Mouse (Mus musculus) neural tube, embryonic 12.5 days (tissue): ENCODE measurements around the gene Hspa12a. TPM values are rescaled to one million over a fixed set of nuclear protein-coding genes. Genes with fewer than 3 reads are reported as not detected.

Source experiments
- ATAC-seq: fragments of 200-750 bp; cut with Nextera tagmentation; 2 replicates; pipeline ENCODE4 v1.8.0; 2017; ENCODE audit warnings: low read depth, mild to moderate bottlenecking, moderate TSS enrichment, moderate library complexity; ENCODE audit not compliant: low FRiP score
- H3K27ac ChIP-seq: fragments of 300-500 bp; sonication (generic); 2 replicates; pipeline ENCODE4 v1.5.1; 2016
- H3K27me3 ChIP-seq: fragments of 300-500 bp; sonication (generic); replicated peaks from 2 replicates; pipeline ENCODE4 v1.6.1; 2016; ENCODE audit warnings: mild to moderate bottlenecking
- H3K36me3 ChIP-seq: fragments of 300-500 bp; sonication (generic); 2 replicates; pipeline ENCODE4 v1.6.1; 2016; ENCODE audit warnings: mild to moderate bottlenecking
- H3K4me1 ChIP-seq: fragments of 300-500 bp; sonication (generic); 2 replicates; pipeline ENCODE4 v1.6.1; 2016
- H3K4me2 ChIP-seq: fragments of 300-500 bp; sonication (generic); replicated peaks from 2 replicates; pipeline ENCODE4 v1.6.1; 2016; ENCODE audit warnings: mild to moderate bottlenecking
- H3K4me3 ChIP-seq: fragments of 300-500 bp; sonication (generic); 2 replicates; pipeline ENCODE4 v1.5.1; 2016
- H3K9ac ChIP-seq: fragments of 300-500 bp; sonication (generic); 2 replicates; pipeline ENCODE4 v1.6.1; 2016; ENCODE audit warnings: mild to moderate bottlenecking
- H3K9me3 ChIP-seq: fragments of 300-500 bp; sonication (generic); 2 replicates; pipeline ENCODE4 v1.6.1; 2016; ENCODE audit warnings: mild to moderate bottlenecking
- WGBS: fragments of 180-500 bp; shearing (Covaris S2); methylation state at CpG from one replicate; pipeline ENCODE4 v1.1.7; 2016; 5-methylcytosine and 5-hydroxymethylcytosine counted together
- polyA plus RNA-seq: library from polyadenylated mRNA; unstranded; fragments of >200 nt; fragmentation: Nextera tagmentation; extraction: Ambion mirVana; gene quantifications from 2 replicates; pipeline ENCODE4 v1.2.1, GENCODE M21; 2016

Gene Hspa12a
- polyA plus RNA-seq, 1 experiment from 2014 or later = 74.2 TPM

DNA sequence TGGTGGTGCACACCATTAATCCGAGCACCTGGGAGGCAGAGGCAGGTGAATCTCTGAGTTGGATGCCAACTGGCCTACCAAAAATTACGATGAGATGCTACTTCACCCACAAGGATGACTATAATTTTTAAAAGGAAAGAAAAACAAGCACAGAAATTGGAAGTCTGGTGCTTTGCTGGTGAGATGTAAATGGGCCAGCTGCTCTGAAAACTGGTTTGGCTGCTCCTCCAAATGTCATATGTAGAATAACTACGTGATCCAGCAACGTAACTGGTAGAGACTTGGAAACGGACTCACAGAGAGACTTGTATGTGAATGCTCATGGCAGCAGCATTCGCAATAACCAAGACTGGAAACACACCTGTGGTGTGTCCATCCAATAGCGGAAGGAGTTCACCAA, 113.3 kb downstream of the Hspa12a start:
- peaks cover 27% of the 10 kb centered on the region for H3K4me1 ChIP-seq
- H3K4me2 ChIP-seq = no peak overlapping the region
- 0 out of 2 replicates have a peak, but pooled peaks cover 2% of the 10 kb centered on the region for H3K36me3 ChIP-seq
- no peak overlapping the region for H3K4me3 ChIP-seq
- H3K9me3 ChIP-seq = no peaks in the 10 kb centered on the region
- H3K27ac ChIP-seq = no peak overlapping the region
- no peaks in the 10 kb centered on the region for H3K27me3 ChIP-seq
- no peak overlapping the region for H3K9ac ChIP-seq
- WGBS = 95% methylated on average over 7 of the region's 7 CpGs
- no peak for ATAC-seq

DNA sequence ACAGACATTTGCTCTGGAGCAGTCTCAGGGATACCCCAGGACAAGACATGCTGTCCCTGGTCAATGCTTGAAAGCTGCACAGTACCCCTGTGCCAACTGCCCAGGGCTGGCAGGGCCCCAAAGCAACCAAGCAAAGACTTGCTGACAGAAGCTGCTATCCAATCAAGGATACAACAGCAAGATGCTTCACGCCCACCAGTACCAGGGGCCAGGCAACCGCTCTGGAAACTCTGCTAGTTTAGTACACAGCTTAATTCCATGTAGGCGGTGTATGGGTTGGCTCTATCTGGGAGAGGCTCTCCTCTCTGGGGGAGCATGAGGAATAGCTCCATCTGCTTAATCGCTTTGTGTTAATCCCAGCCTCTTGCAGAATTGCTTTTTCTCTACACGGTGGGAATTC, 113.9 kb downstream of the Hspa12a start:
- Histone ChIP-seq H3K27ac (no peak overlapping the region), H3K27me3 (no peaks in the 10 kb centered on the region), H3K4me3 (no peak overlapping the region), H3K4me1 (peaks cover 21% of the 10 kb centered on the region), H3K36me3 (peaks cover 8% of the 10 kb centered on the region; the same call in 1 of the 2 replicates), H3K9ac (no peak overlapping the region), H3K9me3 (no peaks in the 10 kb centered on the region), H3K4me2 (no peak overlapping the region)
- WGBS = 76% methylated on average over 5 of the region's 5 CpGs
- ATAC-seq = no peak

- no peaks in the 10 kb centered on the region for H3K9me3 ChIP-seq
- 54% methylated on average over 7 of the region's 7 CpGs for WGBS
- ATAC-seq = no peak
These were observed 115.8 kb downstream of the Hspa12a start for GRCm38 (mm10) chr19:58827656-58828055.

GRCm38 (mm10) chr19:58824316-58824715, 119.1 kb downstream of the Hspa12a start:
- Histone ChIP-seq H3K9ac (no peak overlapping the region), H3K27me3 (no peaks in the 10 kb centered on the region), H3K4me1 (peaks cover 19% of the 10 kb centered on the region; the same call in 1 of the 2 replicates), H3K4me3 (no peak overlapping the region), H3K36me3 (peaks cover 17% of the 10 kb centered on the region; the same call in 1 of the 2 replicates), H3K4me2 (no peak overlapping the region), H3K9me3 (no peaks in the 10 kb centered on the region), H3K27ac (no peak overlapping the region)
- 87% methylated on average over 1 of the region's 1 CpGs for WGBS
- no peak for ATAC-seq

More at GRCm38 (mm10) chr19:58827656-58828055, 115.8 kb downstream of the Hspa12a start:
- Histone ChIP-seq H3K4me3 (no peak overlapping the region), H3K9ac (no peak overlapping the region), H3K36me3 (peaks cover 10% of the 10 kb centered on the region; the same call in 1 of the 2 replicates), H3K27ac (no peak overlapping the region), H3K4me1 (peaks cover 20% of the 10 kb centered on the region; the same call in 1 of the 2 replicates), H3K4me2 (no peak overlapping the region), H3K27me3 (no peaks in the 10 kb centered on the region)

DNA sequence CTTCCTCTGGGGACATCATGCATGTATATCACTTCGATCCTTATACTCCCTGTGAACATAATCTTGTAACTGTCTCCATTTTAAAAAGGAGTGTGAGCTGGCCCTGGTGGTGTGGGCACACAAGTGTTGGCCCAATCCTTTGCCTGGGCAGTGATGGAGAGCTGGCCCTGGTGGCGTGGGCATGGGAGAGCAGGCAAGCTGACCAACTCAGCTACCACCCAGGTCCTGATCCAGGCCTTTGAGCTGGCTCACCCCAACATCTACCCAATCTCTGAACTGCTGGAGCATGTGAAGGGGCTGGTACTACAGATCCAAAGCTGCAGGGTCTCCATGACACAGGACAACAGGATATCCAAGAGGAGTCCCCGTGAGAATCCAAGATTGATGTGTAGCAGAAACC, 120.2 kb downstream of the Hspa12a start:
- no peak overlapping the region for H3K4me2 ChIP-seq
- peaks cover 19% of the 10 kb centered on the region; the same call in 1 of the 2 replicates for H3K4me1 ChIP-seq
- H3K4me3 ChIP-seq = no peak overlapping the region
- ATAC-seq = no peak
- H3K9ac ChIP-seq = no peak overlapping the region
- no peaks in the 10 kb centered on the region for H3K27me3 ChIP-seq
- 85% methylated on average over 3 of the region's 3 CpGs for whole genome bisulfite sequencing
- peaks cover 21% of the 10 kb centered on the region; the same call in 1 of the 2 replicates for H3K36me3 ChIP-seq
- no peaks in the 10 kb centered on the region for H3K9me3 ChIP-seq
- no peak overlapping the region for H3K27ac ChIP-seq

GRCm38 (mm10) chr19:58822454-58823200, 120.8 kb downstream of the Hspa12a start:
- 59% methylated on average over 20 of the region's 20 CpGs for WGBS
- Histone ChIP-seq H3K36me3 (peaks cover 21% of the 10 kb centered on the region; the same call in 1 of the 2 replicates), H3K27ac (peak overlapping the region; percentile 62), H3K9me3 (no peaks in the 10 kb centered on the region), H3K4me1 (peaks cover 19% of the 10 kb centered on the region; the same call in 1 of the 2 replicates), H3K4me2 (no peak overlapping the region), H3K9ac (no peak overlapping the region), H3K27me3 (no peaks in the 10 kb centered on the region), H3K4me3 (no peak overlapping the region)
- no peak for ATAC-seq

- Histone ChIP-seq H3K9me3 (no peaks in the 10 kb centered on the region), H3K36me3 (peaks cover 11% of the 10 kb centered on the region; the same call in 1 of the 2 replicates), H3K9ac (no peak overlapping the region), H3K27ac (no peak overlapping the region), H3K4me3 (no peak overlapping the region), H3K4me2 (no peak overlapping the region), H3K27me3 (no peaks in the 10 kb centered on the region), H3K4me1 (peaks cover 24% of the 10 kb centered on the region; the same call in 1 of the 2 replicates)
- ATAC-seq = no peak
- WGBS = 85% methylated on average over 14 of the region's 14 CpGs
These were observed 124.7 kb downstream of the Hspa12a start for GRCm38 (mm10) chr19:58818571-58819415.

DNA sequence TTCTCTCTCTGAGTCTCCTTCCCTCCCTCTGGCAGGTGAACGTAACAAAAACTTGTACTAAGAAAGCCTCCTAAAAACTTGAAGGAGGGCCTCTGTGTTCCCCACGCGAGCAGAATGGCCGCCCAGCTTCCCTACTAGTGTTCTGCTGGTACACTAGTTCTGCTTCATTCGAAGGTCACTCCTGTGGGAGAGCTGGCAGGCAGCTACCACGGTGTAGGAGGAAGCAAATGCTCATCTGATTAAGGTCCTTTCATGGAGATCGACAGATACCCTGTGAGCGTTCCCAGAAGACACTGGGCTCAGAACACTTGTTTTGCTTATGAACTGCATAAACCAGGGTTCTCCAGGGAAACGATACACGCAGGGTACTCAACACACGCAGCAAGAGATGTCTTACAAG, 126.1 kb downstream of the Hspa12a start:
- WGBS = 86% methylated on average over 11 of the region's 11 CpGs
- H3K9ac ChIP-seq = no peak overlapping the region
- no peak overlapping the region for H3K27ac ChIP-seq
- H3K4me1 ChIP-seq = peaks cover 10% of the 10 kb centered on the region; the same call in 1 of the 2 replicates
- H3K9me3 ChIP-seq = no peaks in the 10 kb centered on the region
- peaks cover 11% of the 10 kb centered on the region; the same call in 1 of the 2 replicates for H3K36me3 ChIP-seq
- H3K27me3 ChIP-seq = no peaks in the 10 kb centered on the region
- H3K4me2 ChIP-seq = no peak overlapping the region
- no peak for ATAC-seq
- no peak overlapping the region for H3K4me3 ChIP-seq

DNA sequence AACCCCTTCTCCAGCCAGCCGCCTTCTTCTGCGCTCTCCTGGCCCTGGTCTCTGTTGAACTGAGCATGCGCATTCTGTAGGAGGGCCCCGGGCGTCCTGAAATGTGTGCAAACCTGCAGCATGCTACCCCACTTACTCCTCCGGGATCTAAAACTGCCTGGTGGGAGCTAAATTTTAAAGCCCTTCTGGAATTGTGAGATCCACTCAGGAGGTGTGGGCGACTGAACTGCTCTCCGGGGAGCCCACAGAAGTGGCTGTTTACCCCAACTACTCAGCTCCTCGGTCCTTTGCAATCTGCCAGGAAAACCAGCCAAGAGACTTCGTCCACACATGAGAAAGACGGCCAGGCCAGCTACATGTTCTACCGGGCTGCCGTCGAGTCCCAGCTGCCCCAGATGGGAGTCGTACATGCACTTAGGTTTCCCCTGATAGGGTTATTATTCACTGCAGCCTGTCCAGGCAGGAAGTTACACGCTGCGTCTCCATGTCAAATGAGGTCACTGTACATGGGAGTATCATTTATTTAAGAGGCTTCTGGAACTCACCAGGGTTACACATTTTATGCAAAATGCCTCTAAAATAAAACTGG, 126.9 kb downstream of the Hspa12a start:
- Histone ChIP-seq H3K36me3 (peaks cover 11% of the 10 kb centered on the region; the same call in 1 of the 2 replicates), H3K4me2 (no peak overlapping the region), H3K27ac (no peak overlapping the region), H3K4me3 (no peak overlapping the region), H3K27me3 (no peaks in the 10 kb centered on the region), H3K4me1 (0 out of 2 replicates have a peak, but pooled peaks cover 5% of the 10 kb centered on the region), H3K9me3 (no peaks in the 10 kb centered on the region), H3K9ac (no peak overlapping the region)
- WGBS = 71% methylated on average over 17 of the region's 17 CpGs
- no peak for ATAC-seq

- no peak overlapping the region for H3K27ac ChIP-seq
- H3K4me1 ChIP-seq = 0 out of 2 replicates have a peak, but pooled peaks cover 5% of the 10 kb centered on the region
- no peaks in the 10 kb centered on the region for H3K9me3 ChIP-seq
- no peak overlapping the region for H3K4me3 ChIP-seq
- no peaks in the 10 kb centered on the region for H3K27me3 ChIP-seq
- peaks cover 11% of the 10 kb centered on the region; the same call in 1 of the 2 replicates for H3K36me3 ChIP-seq
- WGBS = 77% methylated on average over 13 of the region's 13 CpGs
- no peak for ATAC-seq
- no peak overlapping the region for H3K9ac ChIP-seq
- H3K4me2 ChIP-seq = no peak overlapping the region
These were observed 128.1 kb downstream of the Hspa12a start for GRCm38 (mm10) chr19:58815179-58815922.

GRCm38 (mm10) chr19:58810536-58810935, 132.9 kb downstream of the Hspa12a start:
- Histone ChIP-seq H3K27me3 (no peaks in the 10 kb centered on the region), H3K4me3 (no peak overlapping the region), H3K9ac (no peak overlapping the region), H3K4me1 (no peaks in the 10 kb centered on the region), H3K36me3 (no peaks in the 10 kb centered on the region), H3K9me3 (no peaks in the 10 kb centered on the region), H3K27ac (no peak overlapping the region), H3K4me2 (no peak overlapping the region)
- no peak for ATAC-seq
- WGBS = 85% methylated on average over 5 of the region's 5 CpGs
